Mouse (Mus musculus): ENCODE measurements at regions not wholly inside any gene's neighbourhood (a gene's known extent, or its start where the extent isn't known, plus 50 kb on each side); places are given as distances from the start of the nearest gene placed in this dataset.

DNA sequence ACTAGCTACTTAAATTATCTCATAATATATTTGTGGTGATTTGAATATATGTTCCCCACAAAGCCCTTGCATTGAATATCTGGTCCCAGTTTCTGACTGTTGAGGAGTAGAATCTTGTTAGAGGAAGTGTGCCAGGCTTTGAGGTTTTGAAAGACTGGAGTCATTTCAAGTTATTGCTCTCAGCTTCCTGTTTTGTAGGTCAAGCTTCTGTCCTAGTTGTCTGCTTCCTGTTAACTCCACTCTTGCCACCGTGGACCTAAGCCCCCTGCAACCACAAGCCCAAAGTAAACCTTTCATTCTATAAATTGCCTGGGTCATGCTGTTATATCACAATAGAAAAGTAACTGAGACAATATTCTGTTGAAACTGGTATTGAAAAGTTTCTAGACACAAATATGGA, 1232.3 kb upstream of the Lrrc6 start:
- DNase-seq (ENCODE audit: low spot score), result no peak

- no peak for DNase-seq (ENCODE audit: low spot score)
These were observed 1228.8 kb upstream of the Lrrc6 start for GRCm38 (mm10) chr15:67729492-67729891.

- no peak for DNase-seq (ENCODE audit: low spot score)
These were observed 1224.5 kb upstream of the Lrrc6 start for GRCm38 (mm10) chr15:67725239-67725638.

DNA sequence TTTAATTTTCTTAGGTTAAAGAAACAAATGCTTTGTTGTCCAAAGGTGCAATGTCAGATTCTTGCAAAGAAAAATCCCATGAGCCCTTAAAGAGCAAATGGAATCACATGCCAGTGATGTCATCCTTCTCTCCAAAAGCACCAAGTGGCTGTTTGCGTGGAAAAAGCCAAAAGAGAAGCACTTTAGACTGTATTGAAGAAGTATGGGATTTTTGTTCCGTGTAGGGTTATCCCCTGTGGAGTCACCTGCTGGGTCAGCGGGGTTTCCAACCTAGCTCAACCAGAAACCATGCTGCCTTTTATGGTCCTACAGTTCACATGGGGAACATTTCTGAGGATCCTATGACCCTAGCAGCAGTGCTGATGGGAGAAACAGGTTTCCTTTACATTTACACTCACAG, 1213.5 kb upstream of the Lrrc6 start:
- no peak for DNase-seq (ENCODE audit: low spot score)

DNA sequence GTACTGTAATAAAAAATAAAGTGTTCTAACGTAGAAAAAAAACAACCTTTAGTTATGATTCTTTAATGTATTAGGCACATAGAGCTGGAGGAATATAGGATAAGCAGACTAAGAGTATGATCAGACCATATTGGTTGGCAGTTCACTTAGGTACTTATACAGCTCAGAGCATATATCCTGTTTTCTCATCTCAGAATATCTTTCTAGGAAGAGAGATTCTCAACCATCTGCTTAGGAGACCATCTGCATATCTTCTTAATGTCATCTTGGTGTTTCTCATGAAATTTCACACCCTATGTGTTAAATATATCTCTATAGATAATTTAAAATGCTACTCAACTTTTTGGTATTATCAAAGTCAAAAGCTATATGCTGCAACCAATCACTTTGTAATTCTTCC, 1185.4 kb upstream of the Lrrc6 start:
- DNase-seq (ENCODE audit: low spot score), result no peak

GRCm38 (mm10) chr15:67673276-67673675, 1172.6 kb upstream of the Lrrc6 start:
- DNase-seq (ENCODE audit: low spot score), result no peak

- DNase-seq (ENCODE audit: low spot score), result no peak
These were observed 1135.4 kb upstream of the Lrrc6 start for GRCm38 (mm10) chr15:67636155-67636554.

GRCm38 (mm10) chr15:67626704-67627287, 1126.1 kb upstream of the Lrrc6 start:
- no peak for DNase-seq (ENCODE audit: low spot score)

GRCm38 (mm10) chr15:67611896-67612295, 1111.2 kb upstream of the Lrrc6 start:
- no peak for DNase-seq (ENCODE audit: low spot score)

- no peak for DNase-seq (ENCODE audit: low spot score)
These were observed 1097.7 kb upstream of the Lrrc6 start for GRCm38 (mm10) chr15:67598426-67598825.

- no peak for DNase-seq (ENCODE audit: low spot score)
These were observed 1075.9 kb upstream of the Lrrc6 start for GRCm38 (mm10) chr15:67576581-67576980.

GRCm38 (mm10) chr15:67571614-67572013, 1070.9 kb upstream of the Lrrc6 start:
- no peak for DNase-seq (ENCODE audit: low spot score)

DNA sequence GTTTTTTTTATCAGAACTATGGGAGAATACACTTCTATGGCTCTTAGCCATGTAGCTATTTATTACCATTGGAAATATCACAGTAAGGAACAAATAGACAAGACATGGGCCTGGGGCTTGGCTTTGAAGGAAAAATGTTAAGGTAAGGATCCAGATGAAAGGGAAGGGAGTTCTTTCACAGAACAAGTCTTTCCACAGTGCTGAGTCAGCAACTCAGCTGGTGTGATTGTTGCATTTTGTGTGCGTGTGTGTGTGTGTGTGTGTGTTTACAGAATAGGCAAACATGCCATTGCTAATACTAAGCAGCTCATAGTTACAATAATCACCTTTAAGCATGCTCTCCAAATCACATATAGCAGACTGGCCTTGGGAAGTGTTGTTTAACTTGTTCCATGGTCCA, 1056.6 kb upstream of the Lrrc6 start:
- no peak for DNase-seq (ENCODE audit: low spot score)

GRCm38 (mm10) chr15:67551911-67552310, 1051.2 kb upstream of the Lrrc6 start:
- no peak for DNase-seq (ENCODE audit: low spot score)

DNA sequence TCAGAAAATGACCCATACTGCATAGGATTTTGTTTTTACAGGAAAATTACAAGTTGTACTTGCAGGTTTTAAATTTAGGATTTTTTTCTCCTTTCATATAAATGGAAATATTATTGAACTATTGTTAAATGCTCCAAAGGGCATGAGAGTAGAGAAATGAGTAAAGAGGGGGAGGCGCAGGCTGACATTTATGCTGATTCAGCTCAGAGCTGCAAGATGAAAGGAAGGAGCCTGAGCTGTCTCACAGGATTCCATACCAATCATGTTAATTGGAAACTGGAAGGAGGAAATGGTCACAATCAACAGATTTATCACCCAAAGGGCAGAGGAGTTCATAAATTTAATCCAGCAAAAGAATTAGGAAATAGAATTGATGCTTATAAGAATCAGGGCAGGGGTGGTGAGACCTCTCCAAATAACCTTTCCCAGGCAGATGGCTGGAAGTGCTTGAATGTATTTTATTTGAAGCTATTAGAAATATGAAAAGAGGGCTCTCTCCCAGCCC, 1046.2 kb upstream of the Lrrc6 start:
- DNase-seq (ENCODE audit: low spot score), result no peak

GRCm38 (mm10) chr15:67545745-67546144, 1045.0 kb upstream of the Lrrc6 start:
- DNase-seq (ENCODE audit: low spot score), result no peak

- no peak for DNase-seq (ENCODE audit: low spot score)
These were observed 1013.0 kb upstream of the Lrrc6 start for GRCm38 (mm10) chr15:67513722-67514121.

- no peak for DNase-seq (ENCODE audit: low spot score)
These were observed 994.4 kb upstream of the Lrrc6 start for GRCm38 (mm10) chr15:67495001-67495658.

DNA sequence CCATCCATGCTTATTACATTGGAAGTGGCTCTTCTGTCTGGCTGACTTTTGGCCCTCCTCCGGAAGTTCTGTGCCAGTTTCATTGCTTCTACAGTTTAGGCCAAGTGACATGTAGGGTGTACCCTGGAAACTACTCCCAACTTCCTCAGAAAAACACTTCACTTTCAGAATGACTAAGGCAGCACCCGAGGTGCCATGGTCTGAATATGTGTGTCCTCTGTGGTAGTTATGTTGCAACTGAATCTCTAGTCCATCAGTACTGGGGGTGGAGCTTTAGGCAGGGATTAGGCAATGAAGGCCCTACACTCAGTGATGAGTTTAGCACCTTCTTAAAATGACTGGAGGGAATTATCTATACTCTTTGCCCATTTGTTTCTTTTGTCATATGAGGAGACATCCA, 981.0 kb upstream of the Lrrc6 start:
- DNase-seq (ENCODE audit: low spot score), result no peak

- no peak for DNase-seq (ENCODE audit: low spot score)
These were observed 973.6 kb upstream of the Lrrc6 start for GRCm38 (mm10) chr15:67474325-67474724.

GRCm38 (mm10) chr15:67472979-67473378, 972.3 kb upstream of the Lrrc6 start:
- no peak for DNase-seq (ENCODE audit: low spot score)

GRCm38 (mm10) chr15:67471283-67471682, 970.6 kb upstream of the Lrrc6 start:
- DNase-seq (ENCODE audit: low spot score), result no peak

GRCm38 (mm10) chr15:67470036-67470435, 969.3 kb upstream of the Lrrc6 start:
- no peak for DNase-seq (ENCODE audit: low spot score)

Data from spleen, adult 12 weeks (tissue).